11 mouse cellular contexts compared by ENCODE assay signal in genomic region chr10:125726546-125726945, GRCm38 (mm10).
DNase-seq lines count a peak whose midpoint lies in the region; ATAC-seq lines count a peak whose summit lies in the region.
"Had no signal": no experiment of that assay in that cellular context is flagged by ENCODE, and none has a peak within 500 bp of the region (broad histone marks: within the 10 kb centered on the region; RNA-seq: fewer than 3 reads in every experiment).

No protein-coding gene starts in this region.

- H3K9ac ChIP-seq in kidney, embryonic 14.5 days (ENCODE audit: low read depth, low read length) = no peak overlapping the region
- no peak overlapping the region for H3K9ac ChIP-seq in stomach, embryonic 15.5 days

- intact Hi-C loops in heart, postnatal 25 days (cut with DNase I) = loop anchor here (10.0 kb wide), 2 partner anchors 268 to 808 kb away; no protein-coding TSS in a partner anchor

- no peaks in the 10 kb centered on the region for H3K9me3 ChIP-seq in kidney, embryonic 14.5 days (ENCODE audit: control insufficient read depth, low read length)
- no peaks in the 10 kb centered on the region for H3K9me3 ChIP-seq in limb, embryonic 10.5 days (replicated peaks)
- no peaks in the 10 kb centered on the region for H3K9me3 ChIP-seq in stomach, embryonic 15.5 days

- H3K4me2 ChIP-seq in kidney, embryonic 14.5 days (replicated peaks; ENCODE audit: low read depth, low read length) = no peak overlapping the region
- no peak overlapping the region for H3K4me2 ChIP-seq in stomach, embryonic 15.5 days

- WGBS in kidney, embryonic 14.5 days = 20% methylated on average over 8 of the region's 8 CpGs
- 66% methylated on average over 8 of the region's 8 CpGs for WGBS in limb, embryonic 10.5 days
- WGBS in stomach, embryonic 15.5 days = 50% methylated on average over 8 of the region's 8 CpGs

- no peak overlapping the region for H3K4me3 ChIP-seq in kidney, embryonic 14.5 days (ENCODE audit: low read length)
- no peak overlapping the region for H3K4me3 ChIP-seq in limb, embryonic 10.5 days
- no peak overlapping the region for H3K4me3 ChIP-seq in stomach, embryonic 15.5 days (replicated peaks)
- H3K4me3 ChIP-seq: megakaryocyte, embryonic 14.5 days had no signal

- DNase-seq in kidney, postnatal 14 days = peak; percentile 24
- DNase-seq in embryo, embryonic 9.5 days (ENCODE audit: extremely low spot score) = peak; percentile 14
- DNase-seq in limb, embryonic 10.5 days (ENCODE audit: low spot score) = no peak
- no peak for DNase-seq in urinary bladder, postnatal 25 days (ENCODE audit: low spot score)
- DNase-seq in heart, postnatal 25 days (ENCODE audit: low spot score) = no peak
- DNase-seq: heart, adult 18-20 months; right cerebral cortex, postnatal 4 days had no signal

- H3K36me3 ChIP-seq in kidney, embryonic 14.5 days (ENCODE audit: control insufficient read depth, insufficient read depth, low read length) = no peaks in the 10 kb centered on the region
- H3K36me3 ChIP-seq in limb, embryonic 10.5 days = no peaks in the 10 kb centered on the region
- H3K36me3 ChIP-seq in stomach, embryonic 15.5 days = no peaks in the 10 kb centered on the region

- peaks cover 4% of the 10 kb centered on the region; the same call in 1 of the 2 replicates for H3K4me1 ChIP-seq in kidney, embryonic 14.5 days (ENCODE audit: control insufficient read depth, insufficient read depth, low read length)
- peaks cover 10% of the 10 kb centered on the region for H3K4me1 ChIP-seq in limb, embryonic 10.5 days
- H3K4me1 ChIP-seq in stomach, embryonic 15.5 days = no peaks in the 10 kb centered on the region; the same call in 1 of the 2 replicates
- H3K4me1 ChIP-seq: megakaryocyte, embryonic 14.5 days had no signal

- no peak overlapping the region; the same call in 1 of the 2 replicates for H3K27ac ChIP-seq in kidney, embryonic 14.5 days (ENCODE audit: low read depth, low read length)
- H3K27ac ChIP-seq in limb, embryonic 10.5 days = peak overlapping the region; percentile 66
- H3K27ac ChIP-seq in stomach, embryonic 15.5 days = peak overlapping the region; percentile 51; the same call in 1 of the 2 replicates

- H3K27me3 ChIP-seq in kidney, embryonic 14.5 days (ENCODE audit: control insufficient read depth, insufficient read depth, low read length) = no peaks in the 10 kb centered on the region
- no peaks in the 10 kb centered on the region for H3K27me3 ChIP-seq in limb, embryonic 10.5 days (ENCODE audit: low read depth, poor library complexity, severe bottlenecking)
- no peaks in the 10 kb centered on the region for H3K27me3 ChIP-seq in stomach, embryonic 15.5 days (replicated peaks)
- H3K27me3 ChIP-seq: megakaryocyte, embryonic 14.5 days; Patski had no signal

- no peak for ATAC-seq in kidney, embryonic 14.5 days (ENCODE audit: low FRiP score, low TSS enrichment)
- ATAC-seq in stomach, embryonic 15.5 days (ENCODE audit: insufficient read depth, low FRiP score, low read depth) = no peak
- ATAC-seq: Patski had no signal

Comparison
In these comparisons a context has a peak if more than half of its experiments do, and no peak if none do; other contexts are left out.
1. DNase-seq: peak in kidney, postnatal 14 days (single experiment) and embryo, embryonic 9.5 days (single experiment); none in limb, embryonic 10.5 days (single experiment), urinary bladder, postnatal 25 days (single experiment) and heart, postnatal 25 days (single experiment).